Mouse (Mus musculus) cerebellum, adult 11-12 months (tissue): ENCODE data around the gene Ptpa.

Source experiments
- DNase-seq: peaks from one replicate; pipeline ENCODE4 v3.0.0; 2022

The Ptpa gene

DNA sequence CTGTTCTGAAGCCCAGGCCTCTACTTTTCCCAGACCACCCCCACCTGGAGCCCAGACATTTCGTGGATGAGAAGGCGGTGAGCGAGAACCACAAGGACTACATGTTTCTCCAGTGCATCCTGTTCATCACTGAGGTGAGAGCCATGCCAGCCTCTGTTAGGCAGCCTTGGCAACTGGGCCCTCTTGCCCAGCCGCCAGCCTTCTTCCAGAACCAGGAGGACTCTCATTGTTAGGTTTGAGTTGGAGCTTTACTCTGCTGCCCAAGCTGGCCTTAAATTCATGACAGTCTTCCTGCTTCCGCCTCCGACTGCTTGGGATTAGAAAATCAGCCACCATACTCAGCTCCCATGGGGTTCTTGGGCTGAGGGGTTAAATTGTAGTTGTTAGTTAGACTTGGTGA lies 23.8 kb downstream of the Ptpa start:
- peak; percentile 16 for DNase-seq

DNA sequence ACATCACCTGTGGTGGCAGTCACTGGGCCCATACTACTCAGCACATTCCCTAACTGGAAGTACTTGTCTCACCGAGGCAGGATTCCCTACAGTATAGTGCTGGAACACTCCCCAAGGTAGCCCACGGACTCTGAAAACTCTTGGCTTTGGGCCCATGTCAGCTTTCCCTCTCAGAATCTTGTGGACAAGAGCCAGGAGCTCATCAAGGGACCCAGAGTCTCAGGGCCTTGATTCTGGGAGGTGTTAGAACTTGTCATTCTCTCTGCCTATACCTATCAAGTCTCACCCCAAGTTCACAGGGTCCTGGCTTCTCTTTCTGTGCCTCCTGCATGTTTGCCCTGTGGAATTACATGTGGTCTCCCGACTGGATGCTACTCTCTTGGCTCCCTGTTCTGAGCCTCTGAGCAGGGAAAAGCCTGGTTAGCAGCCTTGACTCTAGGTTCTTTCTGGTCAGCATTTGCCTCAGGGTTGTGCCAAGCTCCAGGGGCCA lies 24.4 kb downstream of the Ptpa start:
- DNase-seq: peak; percentile 28

DNA sequence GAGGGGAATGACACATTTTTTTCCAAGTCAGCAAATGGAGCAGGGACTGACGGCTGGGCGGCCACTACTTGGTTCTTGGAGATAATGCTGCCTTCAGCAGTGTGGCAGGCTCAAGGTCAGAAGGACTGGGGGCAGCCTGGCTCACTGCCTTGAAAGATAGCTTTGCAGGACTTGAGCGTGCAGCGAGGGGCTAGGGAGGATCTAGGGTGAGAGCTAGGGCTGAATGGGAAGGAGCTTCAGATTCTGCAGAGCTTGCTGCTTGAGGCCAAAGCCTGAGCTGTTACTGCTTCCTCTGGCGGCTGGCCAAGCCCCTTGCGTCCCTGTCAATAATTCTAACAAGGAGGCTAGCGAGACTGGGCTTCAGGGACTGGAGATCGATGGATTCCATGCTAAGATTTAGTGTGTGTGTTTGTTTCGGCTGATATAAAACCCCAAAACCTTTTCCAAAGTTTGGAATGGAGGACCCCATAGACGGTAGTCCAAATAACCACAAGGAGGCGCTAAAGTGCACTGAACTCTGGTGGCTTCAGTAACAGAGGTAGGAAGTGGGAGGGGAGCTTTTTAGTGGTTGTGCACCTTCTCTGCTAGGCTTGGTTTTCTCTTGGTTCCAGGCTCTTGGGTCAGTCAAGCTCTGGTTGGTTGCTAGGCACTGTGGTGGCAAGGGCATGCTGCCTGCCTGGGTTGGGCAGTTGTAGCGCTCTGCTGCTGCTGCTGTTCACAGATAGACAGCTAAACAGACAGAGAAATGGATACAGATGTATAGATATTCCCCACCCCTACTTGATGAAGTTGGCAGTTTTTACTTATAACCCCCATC lies 25.1 kb downstream of the Ptpa start:
- peak; percentile 56 for DNase-seq

DNA sequence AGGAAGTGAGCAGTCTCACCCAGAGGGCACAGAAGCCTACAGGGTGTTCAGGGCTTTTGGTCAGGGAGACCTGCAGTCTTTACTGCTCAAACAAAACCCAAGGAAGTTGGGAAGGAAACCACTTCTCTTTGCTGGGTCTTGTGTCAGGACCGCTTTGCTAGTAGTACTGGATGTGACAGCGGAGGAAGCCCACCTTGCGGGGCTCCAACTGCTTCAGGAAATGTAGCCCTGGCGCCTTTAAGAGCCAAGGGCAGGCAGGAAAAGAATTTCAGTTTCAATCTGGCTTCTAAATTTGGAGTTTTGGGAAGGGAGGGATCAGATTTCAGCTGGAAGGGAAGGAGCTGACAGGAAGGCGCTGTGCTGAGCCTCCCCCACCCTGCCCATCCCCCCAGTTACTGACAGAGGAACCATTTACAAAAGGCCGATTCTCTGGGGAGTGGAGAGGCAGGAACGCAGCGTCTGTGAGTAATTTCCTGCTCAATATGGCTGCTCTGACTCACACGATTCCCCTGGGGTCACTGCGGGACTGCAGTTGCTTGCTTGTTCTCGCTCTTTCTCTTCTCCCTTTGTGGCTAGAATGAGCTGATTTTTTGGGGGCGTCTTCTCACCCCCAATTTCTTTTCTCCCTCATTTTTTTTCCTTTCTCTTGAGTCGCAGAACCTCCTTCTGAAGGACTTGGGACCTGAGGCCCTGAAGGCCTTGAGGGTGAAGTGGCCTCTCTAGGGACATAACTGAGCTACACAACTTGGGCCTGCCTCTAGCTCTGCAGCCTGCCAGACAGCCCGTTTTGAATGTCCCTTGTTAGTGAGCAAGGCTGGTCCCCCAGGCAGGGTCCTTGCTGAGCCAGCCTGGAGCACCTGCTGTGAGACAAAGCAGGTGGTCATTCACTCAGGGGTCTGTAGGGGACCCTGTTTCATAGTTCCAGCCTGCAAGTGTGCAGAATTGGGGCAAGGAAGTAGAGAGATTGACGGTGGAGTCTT lies 26.0 kb downstream of the Ptpa start:
- DNase-seq: peak; percentile 57

DNA sequence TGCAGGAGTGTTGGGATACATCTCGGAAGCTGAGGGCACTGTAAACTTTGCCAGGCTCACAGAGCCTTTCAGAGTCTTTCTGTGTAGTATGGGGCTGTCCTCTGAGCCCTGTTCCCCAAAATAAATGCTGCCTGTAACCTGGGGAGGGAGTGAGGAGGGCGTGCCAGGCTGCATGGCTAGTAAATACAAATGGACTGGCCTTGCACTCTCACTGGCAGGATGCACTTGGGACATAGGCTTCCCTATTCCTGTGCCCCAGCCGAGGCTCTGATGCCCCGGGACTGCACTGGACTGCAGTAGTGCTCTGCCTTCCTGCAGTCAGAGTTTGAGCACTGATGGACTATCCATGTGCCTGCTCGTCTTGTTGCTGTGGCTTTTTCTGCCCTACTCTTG lies 26.7 kb downstream of the Ptpa start:
- DNase-seq: no peak

- DNase-seq: peak; percentile 7
Observed at GRCm38 (mm10) chr2:30443281-30443680, 27.4 kb downstream of the Ptpa start.

DNA sequence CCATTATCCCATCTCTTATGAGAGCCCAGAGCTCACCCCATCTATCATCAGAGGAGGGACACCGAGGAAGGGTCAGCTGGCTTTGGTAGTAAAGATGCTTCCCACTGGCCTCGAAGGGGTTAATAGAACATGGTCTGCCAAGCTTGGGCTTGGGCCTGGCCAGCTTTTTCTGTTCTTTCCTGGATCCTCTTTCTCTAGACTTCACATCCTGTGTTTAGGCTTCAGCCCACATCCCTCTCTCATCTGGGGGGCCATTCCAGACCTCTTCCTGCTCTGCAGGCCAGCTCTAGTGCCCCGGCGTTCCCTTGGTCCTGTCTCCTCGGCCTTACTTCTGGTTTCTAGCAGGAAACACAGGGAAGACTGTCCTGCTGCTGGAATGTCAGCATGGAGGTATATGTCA lies 28.2 kb downstream of the Ptpa start:
- DNase-seq: peak; percentile 11

GRCm38 (mm10) chr2:30444450-30444849 lies 28.6 kb downstream of the Ptpa start:
- DNase-seq: no peak

DNA sequence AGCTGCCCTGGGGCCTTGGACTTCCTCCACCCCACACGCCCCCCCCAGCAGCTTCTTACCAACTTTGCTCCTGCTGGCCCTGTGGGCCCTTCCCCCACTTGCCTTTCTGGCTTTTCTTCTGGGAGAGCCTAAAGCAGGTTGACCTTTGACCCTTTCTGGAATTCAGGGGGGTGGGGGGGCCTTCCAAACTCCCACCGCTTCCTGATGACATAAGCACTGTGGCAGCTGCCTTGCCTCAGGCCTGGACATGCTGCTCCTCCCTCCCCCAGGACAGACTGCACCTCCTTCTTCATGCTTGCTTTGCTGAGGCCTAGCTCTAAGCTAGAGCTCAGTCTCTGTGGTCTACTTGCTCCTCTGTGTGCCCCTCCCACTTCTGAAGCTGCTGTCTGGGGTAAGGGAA lies 29.5 kb downstream of the Ptpa start:
- peak; percentile 21 for DNase-seq

- DNase-seq: peak; percentile 72
Observed at GRCm38 (mm10) chr2:30446891-30447826, 31.3 kb downstream of the Ptpa start.

DNA sequence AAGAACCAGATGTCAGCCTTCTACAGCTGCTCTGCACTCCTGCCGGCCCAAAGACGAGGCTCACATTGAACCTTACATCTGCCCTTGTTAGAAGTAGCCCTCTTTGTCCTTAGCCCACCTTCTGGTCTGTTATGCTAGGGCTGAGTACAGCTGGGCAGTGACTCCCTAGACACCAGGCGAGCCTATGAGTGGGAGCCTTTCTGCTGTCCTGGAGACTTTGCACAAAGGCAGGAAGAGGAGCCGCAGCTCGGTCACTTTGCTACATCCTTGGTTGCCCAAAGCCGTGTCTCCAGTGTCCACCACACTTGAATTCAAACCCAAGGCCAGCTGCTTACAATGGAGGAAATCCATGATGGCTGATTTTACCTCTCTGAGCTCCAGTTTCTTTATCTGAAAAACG lies 32.5 kb downstream of the Ptpa start:
- DNase-seq: no peak

DNA sequence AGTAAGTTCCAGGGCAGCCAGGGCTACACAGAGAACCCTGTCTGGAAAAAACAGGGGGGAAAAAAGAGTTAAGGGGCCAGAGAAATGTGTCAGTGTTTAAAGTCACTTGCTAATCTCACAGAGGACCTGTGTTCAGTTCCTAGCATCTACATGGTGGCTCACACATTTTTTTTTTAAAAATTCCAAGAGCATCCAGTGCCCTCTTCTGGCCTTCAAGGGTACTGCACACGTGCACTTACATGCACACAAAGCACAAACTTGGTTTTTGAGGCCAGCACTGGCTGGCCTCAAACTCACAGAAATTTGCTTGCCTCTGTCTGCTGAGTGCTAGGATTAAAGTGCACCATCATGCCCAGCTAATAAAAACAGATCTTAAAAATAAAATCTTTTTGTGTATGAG lies 34.7 kb downstream of the Ptpa start:
- no peak for DNase-seq

GRCm38 (mm10) chr2:30451525-30451924 lies 35.7 kb downstream of the Ptpa start:
- DNase-seq: peak; percentile 12

DNA sequence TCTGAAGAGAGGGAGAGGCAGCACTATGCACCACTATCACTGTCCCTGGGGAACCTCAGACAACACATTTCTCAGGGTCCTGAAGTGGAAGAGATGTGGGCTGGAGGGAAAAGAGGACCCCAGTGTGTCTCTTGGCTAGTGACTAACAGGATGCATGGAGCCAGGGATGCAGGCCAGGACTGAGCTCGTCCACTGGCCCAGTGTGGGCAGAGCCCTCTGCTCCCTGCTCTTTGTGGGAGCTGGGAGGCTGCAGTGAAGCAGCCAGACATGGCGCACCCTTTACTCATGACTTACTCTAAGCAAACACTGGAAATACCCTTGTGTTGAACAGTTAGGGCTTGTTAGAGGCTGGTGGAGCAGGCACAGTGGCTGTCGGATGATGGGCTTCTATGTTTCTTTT lies 37.7 kb downstream of the Ptpa start:
- DNase-seq: no peak

DNA sequence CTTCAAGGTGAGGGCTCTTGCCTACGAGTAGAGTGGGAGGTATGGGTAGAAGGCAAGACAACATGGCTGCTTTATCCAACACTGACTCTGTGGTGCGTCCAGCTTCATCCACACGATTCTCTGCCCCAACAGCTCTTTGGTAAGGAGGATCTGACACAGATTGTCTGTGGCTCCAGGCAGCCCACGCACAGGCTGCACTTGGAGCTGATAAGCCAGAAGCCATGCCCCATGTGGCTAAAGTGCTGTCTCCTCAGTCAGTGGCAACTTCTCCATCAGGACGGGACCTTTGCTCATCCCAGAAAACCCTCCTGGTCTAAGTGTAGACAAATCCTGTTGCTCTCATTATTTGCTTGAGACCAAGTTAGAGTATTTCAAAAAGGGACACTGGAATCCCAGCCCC lies 38.7 kb downstream of the Ptpa start:
- no peak for DNase-seq

GRCm38 (mm10) chr2:30456104-30456980 lies 40.5 kb downstream of the Ptpa start:
- no peak for DNase-seq

GRCm38 (mm10) chr2:30458349-30458748 lies 42.5 kb downstream of the Ptpa start:
- no peak for DNase-seq

- DNase-seq: no peak
Observed at GRCm38 (mm10) chr2:30459241-30459640, 43.4 kb downstream of the Ptpa start.

DNA sequence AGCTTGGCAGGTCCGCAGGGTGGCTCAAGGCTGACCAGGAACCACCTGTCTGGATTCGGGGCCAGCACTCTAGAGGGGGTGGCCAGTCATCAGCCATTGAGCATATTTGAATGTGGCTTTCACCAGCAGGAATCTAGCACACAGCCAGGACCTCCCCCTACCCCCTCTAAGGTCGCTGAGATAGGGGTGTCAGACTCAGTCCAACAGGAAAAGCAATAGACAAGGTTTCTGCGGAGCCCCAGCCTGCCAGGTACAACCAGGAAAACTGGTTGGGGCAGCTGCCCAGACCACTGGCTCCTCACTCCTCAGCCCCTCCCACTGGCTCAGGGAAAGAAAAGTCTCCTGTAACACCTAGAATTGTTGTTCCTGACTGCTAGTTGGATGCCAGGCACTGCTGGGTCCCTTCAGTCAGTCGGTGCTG lies 47.5 kb downstream of the Ptpa start:
- peak; percentile 53 for DNase-seq

DNA sequence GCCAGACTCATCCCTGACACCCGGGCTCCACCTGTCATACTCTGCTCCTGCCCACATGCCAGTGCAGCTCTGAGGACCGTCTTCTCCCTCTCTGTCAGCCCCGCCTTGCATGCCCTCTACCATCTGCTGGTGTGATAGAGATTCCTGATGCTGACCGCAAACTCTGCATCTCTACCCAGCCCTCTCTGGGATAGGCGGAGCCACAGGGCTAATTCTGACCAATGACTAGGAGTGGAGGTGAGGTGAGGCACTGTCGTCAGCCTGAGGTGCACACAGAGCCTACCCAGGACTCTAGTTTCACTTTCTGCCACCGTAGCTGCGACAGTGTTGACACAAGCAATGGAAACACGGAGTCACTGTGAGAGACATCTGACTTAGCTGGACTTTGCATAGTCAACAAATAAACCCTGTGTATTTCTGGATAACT lies 48.1 kb downstream of the Ptpa start:
- DNase-seq: peak; percentile 87

DNA sequence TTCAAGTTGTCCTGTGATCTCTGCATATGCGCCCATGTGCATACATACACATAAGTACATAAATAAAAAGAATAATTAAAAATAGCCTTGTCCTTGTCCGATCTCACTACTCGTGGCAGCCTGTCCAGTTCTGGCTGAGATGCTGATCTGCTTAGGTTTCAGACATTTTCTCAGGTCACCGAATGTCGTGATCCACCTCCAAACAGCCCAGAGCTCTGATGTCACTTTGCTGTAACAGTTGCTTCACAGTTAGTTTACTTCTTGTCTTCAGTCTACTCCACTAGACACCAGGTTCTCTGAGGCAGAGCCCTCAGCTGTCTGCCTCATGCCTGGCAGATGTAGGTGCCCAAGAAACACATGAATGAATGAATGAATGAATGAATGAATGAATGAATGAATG lies 48.6 kb downstream of the Ptpa start:
- peak; percentile 23 for DNase-seq
